Mouse (Mus musculus): ENCODE measurements at regions not wholly inside any gene's neighbourhood (a gene's known extent, or its start where the extent isn't known, plus 50 kb on each side); places are given as distances from the start of the nearest gene placed in this dataset.
"Not testable (repeated sequence)": the region's sequence is repeated elsewhere in the genome, so short reads cannot be mapped to it uniquely, and the experiment has no call there.

- H3K4me2 ChIP-seq = no peak overlapping the region
- ATAC-seq (ENCODE audit: insufficient read depth) (no peak), DNase-seq (no peak)
- H3K9ac ChIP-seq = no peak overlapping the region
- H3K27ac ChIP-seq (ENCODE audit: low read depth) = no peak overlapping the region
- 52% methylated on average over 4 of the region's 4 CpGs for WGBS
- no peak overlapping the region for H3K4me3 ChIP-seq (ENCODE audit: low read depth, low read length)
- no peak for TF ChIP-seq CTCF (IDR thresholded peaks at IDR 0.05; ENCODE audit: low read depth)
- no peaks in the 10 kb centered on the region for H3K9me3 ChIP-seq (ENCODE audit: low read depth, low read length)
- no peaks in the 10 kb centered on the region for H3K36me3 ChIP-seq (ENCODE audit: insufficient read depth)
- no peaks in the 10 kb centered on the region for H3K27me3 ChIP-seq (ENCODE audit: insufficient read depth, low read length)
- no peaks in the 10 kb centered on the region for H3K4me1 ChIP-seq (ENCODE audit: insufficient read depth)
Observed at GRCm38 (mm10) chr12:48387724-48388123, 994.7 kb upstream of the Foxg1 start.

- H3K36me3 ChIP-seq (ENCODE audit: insufficient read depth) = no peaks in the 10 kb centered on the region
- H3K9me3 ChIP-seq (ENCODE audit: low read depth, low read length) = no peaks in the 10 kb centered on the region
- no peak overlapping the region for H3K4me3 ChIP-seq (ENCODE audit: low read depth, low read length)
- H3K9ac ChIP-seq = no peak overlapping the region
- 79% methylated on average over 5 of the region's 5 CpGs for WGBS
- H3K4me2 ChIP-seq = no peak overlapping the region
- ATAC-seq (ENCODE audit: insufficient read depth) = no peak
- H3K27ac ChIP-seq (ENCODE audit: low read depth) = no peak overlapping the region
- no peaks in the 10 kb centered on the region for H3K4me1 ChIP-seq (ENCODE audit: insufficient read depth)
- TF ChIP-seq CTCF (IDR thresholded peaks at IDR 0.05; ENCODE audit: low read depth) = no peak
- no peaks in the 10 kb centered on the region for H3K27me3 ChIP-seq (ENCODE audit: insufficient read depth, low read length)
- DNase-seq = no peak
Observed at GRCm38 (mm10) chr12:48388192-48388812, 994.2 kb upstream of the Foxg1 start.

- no peak overlapping the region for H3K4me3 ChIP-seq (ENCODE audit: low read depth, low read length)
- H3K4me2 ChIP-seq = no peak overlapping the region
- H3K27me3 ChIP-seq (ENCODE audit: insufficient read depth, low read length) = no peaks in the 10 kb centered on the region
- no peaks in the 10 kb centered on the region for H3K4me1 ChIP-seq (ENCODE audit: insufficient read depth)
- no peak for TF ChIP-seq CTCF (IDR thresholded peaks at IDR 0.05; ENCODE audit: low read depth)
- H3K9ac ChIP-seq = no peak overlapping the region
- 59% methylated on average over 4 of the region's 4 CpGs for WGBS
- H3K36me3 ChIP-seq (ENCODE audit: insufficient read depth) = no peaks in the 10 kb centered on the region
- H3K27ac ChIP-seq (ENCODE audit: low read depth) = no peak overlapping the region
- no peak for DNase-seq
- H3K9me3 ChIP-seq (ENCODE audit: low read depth, low read length) = no peaks in the 10 kb centered on the region
- no peak for ATAC-seq (ENCODE audit: insufficient read depth)
Observed at GRCm38 (mm10) chr12:48391008-48391407, 991.5 kb upstream of the Foxg1 start.

GRCm38 (mm10) chr12:48439333-48440046 lies 943.0 kb upstream of the Foxg1 start:
- ATAC-seq (ENCODE audit: insufficient read depth) (no peak), DNase-seq (no peak)
- H3K4me2 ChIP-seq = no peak overlapping the region
- no peak overlapping the region for H3K27ac ChIP-seq (ENCODE audit: low read depth)
- no peak for TF ChIP-seq CTCF (IDR thresholded peaks at IDR 0.05; ENCODE audit: low read depth)
- no peaks in the 10 kb centered on the region for H3K9me3 ChIP-seq (ENCODE audit: low read depth, low read length)
- WGBS = 70% methylated on average over 4 of the region's 4 CpGs
- no peak overlapping the region for H3K4me3 ChIP-seq (ENCODE audit: low read depth, low read length)
- no peaks in the 10 kb centered on the region for H3K4me1 ChIP-seq (ENCODE audit: insufficient read depth)
- no peaks in the 10 kb centered on the region for H3K36me3 ChIP-seq (ENCODE audit: insufficient read depth)
- H3K9ac ChIP-seq = no peak overlapping the region
- no peaks in the 10 kb centered on the region for H3K27me3 ChIP-seq (ENCODE audit: insufficient read depth, low read length)

GRCm38 (mm10) chr12:48448719-48449118 lies 933.7 kb upstream of the Foxg1 start:
- H3K36me3 ChIP-seq (ENCODE audit: insufficient read depth); H3K4me3 ChIP-seq (ENCODE audit: low read depth, low read length); DNase-seq; H3K27me3 ChIP-seq (ENCODE audit: insufficient read depth, low read length); H3K4me1 ChIP-seq (ENCODE audit: insufficient read depth); H3K27ac ChIP-seq (ENCODE audit: low read depth); H3K9ac ChIP-seq; H3K4me2 ChIP-seq; H3K9me3 ChIP-seq (ENCODE audit: low read depth, low read length); ATAC-seq (ENCODE audit: insufficient read depth): not testable (repeated sequence)
- WGBS = 64% methylated on average over 3 of the region's 3 CpGs

- Histone ChIP-seq H3K27me3 (ENCODE audit: insufficient read depth, low read length) (no peaks in the 10 kb centered on the region), H3K9ac (no peak overlapping the region), H3K9me3 (ENCODE audit: low read depth, low read length) (no peaks in the 10 kb centered on the region), H3K4me2 (no peak overlapping the region), H3K4me1 (ENCODE audit: insufficient read depth) (no peaks in the 10 kb centered on the region), H3K36me3 (ENCODE audit: insufficient read depth) (no peaks in the 10 kb centered on the region), H3K27ac (ENCODE audit: low read depth) (no peak overlapping the region), H3K4me3 (ENCODE audit: low read depth, low read length) (no peak overlapping the region)
- ATAC-seq (ENCODE audit: insufficient read depth) = no peak
- no peak for DNase-seq
- no peak for TF ChIP-seq CTCF (IDR thresholded peaks at IDR 0.05; ENCODE audit: low read depth)
- WGBS = 56% methylated on average over 2 of the region's 2 CpGs
Observed at GRCm38 (mm10) chr12:48462392-48462791, 920.1 kb upstream of the Foxg1 start.

GRCm38 (mm10) chr12:48500735-48501134 lies 881.7 kb upstream of the Foxg1 start:
- Histone ChIP-seq H3K9ac (no peak overlapping the region), H3K27ac (ENCODE audit: low read depth) (no peak overlapping the region), H3K4me1 (ENCODE audit: insufficient read depth) (no peaks in the 10 kb centered on the region), H3K4me2 (no peak overlapping the region), H3K4me3 (ENCODE audit: low read depth, low read length) (no peak overlapping the region), H3K36me3 (ENCODE audit: insufficient read depth) (no peaks in the 10 kb centered on the region), H3K27me3 (ENCODE audit: insufficient read depth, low read length) (no peaks in the 10 kb centered on the region), H3K9me3 (ENCODE audit: low read depth, low read length) (no peaks in the 10 kb centered on the region)
- 34% methylated on average over 3 of the region's 3 CpGs for WGBS
- peak; percentile 85 for ATAC-seq (ENCODE audit: insufficient read depth)
- peak; percentile 80 for DNase-seq
- TF ChIP-seq CTCF (IDR thresholded peaks at IDR 0.05; ENCODE audit: low read depth) = no peak

Measured in lung, embryonic 14.5 days (tissue).